Comparison of ENCODE assay signal across 9 mouse cellular contexts in the genomic region with DNA sequence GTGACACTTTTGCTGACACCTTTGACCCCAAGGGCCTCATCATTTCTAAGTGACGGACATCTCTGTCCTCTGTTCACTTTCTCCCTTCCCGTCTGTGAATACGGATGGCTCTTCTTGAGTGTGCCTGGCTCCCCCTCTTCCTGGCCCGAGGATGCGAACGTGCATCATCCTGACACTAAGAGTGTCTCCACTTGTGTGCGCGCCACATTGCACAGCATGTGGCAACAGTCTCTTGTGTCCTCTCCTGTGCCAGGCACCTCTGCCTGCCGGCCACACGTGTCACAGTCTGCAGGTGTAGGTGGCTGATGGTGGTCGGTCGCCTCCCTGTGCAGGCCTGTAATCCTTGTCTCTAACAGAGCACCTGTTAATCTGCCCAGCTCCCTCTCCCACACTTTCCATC. TPM values are rescaled to one million over a fixed set of nuclear protein-coding genes. Genes with fewer than 3 reads are reported as not detected.
A peak's percentile ranks its signal among the peaks of the same experiment; 100 is the strongest.
DNase-seq lines count a peak whose midpoint lies in the region; ATAC-seq and TF ChIP-seq lines count a peak whose summit lies in the region.
"Had no signal": no experiment of that assay in that cellular context is flagged by ENCODE, and none has a peak within 500 bp of the region (broad histone marks: within the 10 kb centered on the region; RNA-seq: fewer than 3 reads in every experiment).

No protein-coding gene starts in this region.

- peaks cover 25% of the 10 kb centered on the region for H3K36me3 ChIP-seq in lung, embryonic 14.5 days (ENCODE audit: insufficient read depth)
- peaks cover 33% of the 10 kb centered on the region for H3K36me3 ChIP-seq in forebrain, embryonic 10.5 days (replicated peaks)
- peaks cover 2% of the 10 kb centered on the region; the same call in 1 of the 2 replicates for H3K36me3 ChIP-seq in limb, embryonic 11.5 days (ENCODE audit: control insufficient read depth, insufficient read depth, low read length)
- H3K36me3 ChIP-seq in neural tube, embryonic 13.5 days: 0 out of 2 replicates have a peak, but pooled peaks cover 20% of the 10 kb centered on the region

- TF ChIP-seq CTCF in lung, embryonic 14.5 days (IDR thresholded peaks at IDR 0.05; ENCODE audit: low read depth): no peak

- ATAC-seq in lung, embryonic 14.5 days (ENCODE audit: insufficient read depth): no peak
- ATAC-seq in limb, embryonic 11.5 days (ENCODE audit: insufficient number of reproducible peaks, low FRiP score, low TSS enrichment, low read depth): no peak
- no peak for ATAC-seq in neural tube, embryonic 13.5 days (ENCODE audit: low read depth)

- peaks cover 20% of the 10 kb centered on the region for H3K4me1 ChIP-seq in lung, embryonic 14.5 days (ENCODE audit: insufficient read depth)
- peaks cover 56% of the 10 kb centered on the region for H3K4me1 ChIP-seq in forebrain, embryonic 10.5 days
- H3K4me1 ChIP-seq in limb, embryonic 11.5 days (ENCODE audit: control insufficient read depth, insufficient read depth, low read length): peaks cover 9% of the 10 kb centered on the region
- H3K4me1 ChIP-seq in neural tube, embryonic 13.5 days (replicated peaks): peaks cover 43% of the 10 kb centered on the region

- no peaks in the 10 kb centered on the region for H3K9me3 ChIP-seq in lung, embryonic 14.5 days (ENCODE audit: low read depth, low read length)
- H3K9me3 ChIP-seq in forebrain, embryonic 10.5 days: no peaks in the 10 kb centered on the region
- no peaks in the 10 kb centered on the region for H3K9me3 ChIP-seq in limb, embryonic 11.5 days (ENCODE audit: control insufficient read depth, low read length)
- no peaks in the 10 kb centered on the region for H3K9me3 ChIP-seq in neural tube, embryonic 13.5 days

- H3K27ac ChIP-seq in lung, embryonic 14.5 days (ENCODE audit: low read depth): peak overlapping the region; percentile 72
- peak overlapping the region; percentile 83 for H3K27ac ChIP-seq in forebrain, embryonic 10.5 days
- no peak overlapping the region for H3K27ac ChIP-seq in limb, embryonic 11.5 days (replicated peaks; ENCODE audit: low read depth, low read length)
- peak overlapping the region; percentile 81 for H3K27ac ChIP-seq in neural tube, embryonic 13.5 days (replicated peaks)

- H3K9ac ChIP-seq in lung, embryonic 14.5 days: peak overlapping the region; percentile 11; the same call in 1 of the 2 replicates
- H3K9ac ChIP-seq in limb, embryonic 11.5 days (ENCODE audit: low read length): no peak overlapping the region
- peak overlapping the region; percentile 53 for H3K9ac ChIP-seq in neural tube, embryonic 13.5 days

- H3K27me3 ChIP-seq in lung, embryonic 14.5 days (ENCODE audit: insufficient read depth, low read length): no peaks in the 10 kb centered on the region
- no peaks in the 10 kb centered on the region for H3K27me3 ChIP-seq in forebrain, embryonic 10.5 days (ENCODE audit: poor library complexity, severe bottlenecking)
- no peaks in the 10 kb centered on the region for H3K27me3 ChIP-seq in limb, embryonic 11.5 days (ENCODE audit: control insufficient read depth, insufficient read depth, low read length)
- H3K27me3 ChIP-seq in neural tube, embryonic 13.5 days: no peaks in the 10 kb centered on the region

- 43% methylated on average over 12 of the region's 12 CpGs for WGBS in lung, embryonic 14.5 days
- 42% methylated on average over 12 of the region's 12 CpGs for WGBS in forebrain, embryonic 10.5 days
- WGBS in limb, embryonic 11.5 days: 60% methylated on average over 12 of the region's 12 CpGs
- WGBS in neural tube, embryonic 13.5 days: 15% methylated on average over 12 of the region's 12 CpGs

- H3K4me3 ChIP-seq in lung, embryonic 14.5 days (ENCODE audit: low read depth, low read length): peak overlapping the region; percentile 11; the same call in 1 of the 2 replicates
- H3K4me3 ChIP-seq in forebrain, embryonic 10.5 days: peak overlapping the region; percentile 97
- H3K4me3 ChIP-seq in limb, embryonic 11.5 days (ENCODE audit: low read depth, low read length): no peak overlapping the region
- H3K4me3 ChIP-seq in neural tube, embryonic 13.5 days: peak overlapping the region; percentile 2; the same call in 1 of the 2 replicates

- no peak for DNase-seq in lung, embryonic 14.5 days
- no peak for DNase-seq in lung, postnatal 25 days (ENCODE audit: low spot score)
- DNase-seq in forebrain, embryonic 10.5 days (ENCODE audit: extremely low spot score, low spot score): no peak
- DNase-seq in limb, embryonic 11.5 days (ENCODE audit: low spot score): no peak
- DNase-seq in thymus, postnatal 4 days: no peak
- no peak for DNase-seq in urinary bladder, adult 18-20 months (ENCODE audit: low spot score in 2 of 2)
- DNase-seq in layer of hippocampus, postnatal 14 days (ENCODE audit: low spot score in 2 of 2): no peak
- DNase-seq: thymus, adult 18-20 months had no signal

- H3K4me2 ChIP-seq in lung, embryonic 14.5 days: peak overlapping the region; percentile 51
- H3K4me2 ChIP-seq in limb, embryonic 11.5 days (ENCODE audit: low read depth, severe bottlenecking): 0 out of 2 replicates have a peak overlapping the region, but pooled peaks have one; percentile 3
- H3K4me2 ChIP-seq in neural tube, embryonic 13.5 days: peak overlapping the region; percentile 46

RNA-seq across cellular contexts. Expression of gene Chd3, which starts 2.4 kb away (rescaled TPM):
- polyA plus RNA-seq in lung, embryonic 14.5 days (2014; fragmentation: Nextera tagmentation; extraction: Ambion mirVana): 57.3 and 59.9 TPM in 2 replicates
- polyA plus RNA-seq in forebrain, embryonic 10.5 days (2016; fragmentation: Nextera tagmentation; extraction: Ambion mirVana): 40.7 and 44.9 TPM in 2 replicates
- 58.6 and 68.0 TPM in 2 replicates for polyA plus RNA-seq in limb, embryonic 11.5 days (2014; fragmentation: Nextera tagmentation; extraction: Ambion mirVana)
- 82.3 and 84.6 TPM in 2 replicates for polyA plus RNA-seq in neural tube, embryonic 13.5 days (2015; fragmentation: Nextera tagmentation; extraction: Ambion mirVana)
- total RNA-seq in layer of hippocampus, postnatal 14 days (2021): 100 to 1,000 TPM; 519 to 534 TPM

RNA-seq across cellular contexts. Expression of gene Naa38, which starts 23.7 kb away (rescaled TPM):
- polyA plus RNA-seq in lung, embryonic 14.5 days (2014; fragmentation: Nextera tagmentation; extraction: Ambion mirVana): 169 and 173 TPM in 2 replicates
- polyA plus RNA-seq in forebrain, embryonic 10.5 days (2016; fragmentation: Nextera tagmentation; extraction: Ambion mirVana): 131 and 136 TPM in 2 replicates
- polyA plus RNA-seq in limb, embryonic 11.5 days (2014; fragmentation: Nextera tagmentation; extraction: Ambion mirVana): 129 and 141 TPM in 2 replicates
- polyA plus RNA-seq in neural tube, embryonic 13.5 days (2015; fragmentation: Nextera tagmentation; extraction: Ambion mirVana): 112 and 117 TPM in 2 replicates
- total RNA-seq in layer of hippocampus, postnatal 14 days (2021): 100 to 1,000 TPM in 1 of 2 experiments, 10 to 100 TPM in 1; 99.3 to 111 TPM

RNA-seq across cellular contexts. Expression of gene Cyb5d1, which starts 23.8 kb away (rescaled TPM):
- polyA plus RNA-seq in lung, embryonic 14.5 days (2014; fragmentation: Nextera tagmentation; extraction: Ambion mirVana): 26.8 and 27.2 TPM in 2 replicates
- 47.3 and 54.6 TPM in 2 replicates for polyA plus RNA-seq in forebrain, embryonic 10.5 days (2016; fragmentation: Nextera tagmentation; extraction: Ambion mirVana)
- polyA plus RNA-seq in limb, embryonic 11.5 days (2014; fragmentation: Nextera tagmentation; extraction: Ambion mirVana): 29.2 and 37.0 TPM in 2 replicates
- polyA plus RNA-seq in neural tube, embryonic 13.5 days (2015; fragmentation: Nextera tagmentation; extraction: Ambion mirVana): 36.2 and 39.2 TPM in 2 replicates
- total RNA-seq in layer of hippocampus, postnatal 14 days (2021): 10 to 100 TPM; 36.0 to 39.7 TPM

RNA-seq across cellular contexts. Expression of gene Tmem88, which starts 26.4 kb away (rescaled TPM):
- 37.5 and 39.1 TPM in 2 replicates for polyA plus RNA-seq in lung, embryonic 14.5 days (2014; fragmentation: Nextera tagmentation; extraction: Ambion mirVana)
- 23.3 and 23.4 TPM in 2 replicates for polyA plus RNA-seq in forebrain, embryonic 10.5 days (2016; fragmentation: Nextera tagmentation; extraction: Ambion mirVana)
- polyA plus RNA-seq in limb, embryonic 11.5 days (2014; fragmentation: Nextera tagmentation; extraction: Ambion mirVana): 22.7 and 23.6 TPM in 2 replicates
- 7.8 and 8.4 TPM in 2 replicates for polyA plus RNA-seq in neural tube, embryonic 13.5 days (2015; fragmentation: Nextera tagmentation; extraction: Ambion mirVana)
- 1 to 10 TPM; 2.1 to 2.3 TPM for total RNA-seq in layer of hippocampus, postnatal 14 days (2021)

RNA-seq across cellular contexts. Expression of gene Rnf227, which starts 31.3 kb away (rescaled TPM):
- 15.2 TPM in 2 replicates for polyA plus RNA-seq in lung, embryonic 14.5 days (2014; fragmentation: Nextera tagmentation; extraction: Ambion mirVana)
- 17.0 and 19.7 TPM in 2 replicates for polyA plus RNA-seq in forebrain, embryonic 10.5 days (2016; fragmentation: Nextera tagmentation; extraction: Ambion mirVana)
- polyA plus RNA-seq in limb, embryonic 11.5 days (2014; fragmentation: Nextera tagmentation; extraction: Ambion mirVana): 25.0 and 28.5 TPM in 2 replicates
- 131 and 136 TPM in 2 replicates for polyA plus RNA-seq in neural tube, embryonic 13.5 days (2015; fragmentation: Nextera tagmentation; extraction: Ambion mirVana)
- 10 to 100 TPM; 71.7 to 76.9 TPM for total RNA-seq in layer of hippocampus, postnatal 14 days (2021)
